ENCODE assay signal across 17 mouse cellular contexts in genomic region chr15:16076492-16077288, GRCm38 (mm10).
"Had no signal": no experiment of that assay in that cellular context is flagged by ENCODE, and none has a peak within 500 bp of the region (broad histone marks: within the 10 kb centered on the region; RNA-seq: fewer than 3 reads in every experiment).

No protein-coding gene starts in this region.

- H3K4me1 ChIP-seq: midbrain, embryonic 12.5 days; neural tube, embryonic 13.5 days; neural tube, embryonic 15.5 days had no signal

- H3K9me3 ChIP-seq: midbrain, embryonic 12.5 days; neural tube, embryonic 13.5 days; neural tube, embryonic 15.5 days had no signal

- H3K27ac ChIP-seq: midbrain, embryonic 12.5 days; neural tube, embryonic 13.5 days; neural tube, embryonic 15.5 days had no signal

- H3K9ac ChIP-seq: lung, embryonic 14.5 days; midbrain, embryonic 12.5 days; neural tube, embryonic 13.5 days; neural tube, embryonic 15.5 days had no signal

- ATAC-seq: midbrain, embryonic 16.5 days had no signal

- H3K27me3 ChIP-seq: midbrain, embryonic 12.5 days; neural tube, embryonic 13.5 days; neural tube, embryonic 15.5 days had no signal

- H3K36me3 ChIP-seq: midbrain, embryonic 12.5 days; neural tube, embryonic 13.5 days; neural tube, embryonic 15.5 days had no signal

- H3K4me2 ChIP-seq: lung, embryonic 14.5 days; midbrain, embryonic 12.5 days; neural tube, embryonic 13.5 days; neural tube, embryonic 15.5 days had no signal

- H3K4me3 ChIP-seq: midbrain, embryonic 12.5 days; myocyte; neural tube, embryonic 13.5 days; neural tube, embryonic 15.5 days had no signal

- DNase-seq: lung, adult 18-20 months; lung, embryonic 14.5 days; lung, postnatal 10 days; lung, postnatal 4 days; midbrain, embryonic 14.5 days; retina, postnatal 1 day; right cerebral cortex, adult 18-20 months; right cerebral cortex, postnatal 25 days; right cerebral cortex, postnatal 4 days; spleen, adult 18-20 months; thymus, adult 18-20 months; thymus, postnatal 14 days had no signal
